Mouse (Mus musculus) erythroid progenitor cell, adult 5-6 weeks (primary cell): ENCODE measurements around the gene Tor4a. TPM values are rescaled to one million over a fixed set of nuclear protein-coding genes. Genes with fewer than 3 reads are reported as not detected.

Experiments used
- ATAC-seq: replicated peaks from 2 replicates; pipeline ENCODE4 v1.8.0; 2016; ENCODE audit warnings: moderate number of reproducible peaks, mild to moderate bottlenecking, moderate TSS enrichment, inconsistent platforms; ENCODE audit not compliant: poor library complexity, low FRiP score, severe bottlenecking
- total RNA-seq, 2 experiments: library from RNA; stranded (forward) in 1 of 2; stranded (reverse) in 1 of 2; fragments of 150-400 nt in 1 of 2; fragments of 186-747, 209-891 nt in 1 of 2; gene quantifications; 2 replicates each; pipeline versions ENCODE4 v1.2.3 to v1.2.4; 2015 to 2017; ENCODE audit warnings: low replicate concordance in 2 of 2

Gene Tor4a
- total RNA-seq, 2 experiments from 2014 or later, result 0.30 to 5.4 TPM

GRCm38 (mm10) chr2:25194486-25195171 lies 2.1 kb downstream of the Tor4a start:
- ATAC-seq, result no peak

- ATAC-seq, result no peak
Measured at GRCm38 (mm10) chr2:25194006-25194405, 2.7 kb downstream of the Tor4a start.

GRCm38 (mm10) chr2:25193330-25193770 lies 3.3 kb downstream of the Tor4a start:
- peak; percentile 69 for ATAC-seq

GRCm38 (mm10) chr2:25187841-25188240 lies 8.8 kb downstream of the Tor4a start:
- ATAC-seq, result no peak

GRCm38 (mm10) chr2:25186575-25186930 lies 10.1 kb downstream of the Tor4a start:
- no peak for ATAC-seq

- ATAC-seq, result no peak
Measured at GRCm38 (mm10) chr2:25185625-25186574, 10.8 kb downstream of the Tor4a start.

- no peak for ATAC-seq
Measured at GRCm38 (mm10) chr2:25184496-25184895, 12.2 kb downstream of the Tor4a start.

GRCm38 (mm10) chr2:25183336-25183735 lies 13.3 kb downstream of the Tor4a start:
- no peak for ATAC-seq

GRCm38 (mm10) chr2:25182664-25183063 lies 14.0 kb downstream of the Tor4a start:
- ATAC-seq, result no peak

GRCm38 (mm10) chr2:25181891-25182397 lies 14.7 kb downstream of the Tor4a start:
- ATAC-seq, result no peak; the same call in 1 of the 2 replicates

GRCm38 (mm10) chr2:25180973-25181890 lies 15.5 kb downstream of the Tor4a start:
- ATAC-seq, result peak; percentile 75

GRCm38 (mm10) chr2:25180478-25180903 lies 16.2 kb downstream of the Tor4a start, which contains the start of gene Nrarp:
Gene Nrarp (plus strand): TSS chr2:25180758.
- ATAC-seq, result peak; percentile 61

GRCm38 (mm10) chr2:25179566-25180217 lies 17.0 kb downstream of the Tor4a start:
- no peak for ATAC-seq

- ATAC-seq, result no peak
Measured at GRCm38 (mm10) chr2:25178285-25178972, 18.3 kb downstream of the Tor4a start.

GRCm38 (mm10) chr2:25177685-25178084 lies 19.0 kb downstream of the Tor4a start:
- no peak for ATAC-seq

GRCm38 (mm10) chr2:25177076-25177475 lies 19.6 kb downstream of the Tor4a start:
- ATAC-seq, result no peak

GRCm38 (mm10) chr2:25176573-25176972 lies 20.1 kb downstream of the Tor4a start:
- no peak for ATAC-seq

GRCm38 (mm10) chr2:25175690-25176078 lies 21.0 kb downstream of the Tor4a start:
- ATAC-seq, result no peak
